Comparison of ENCODE assay signal across 13 mouse cellular contexts in genomic region chr16:38955296-38955695, GRCm38 (mm10).
DNase-seq lines count a peak whose midpoint lies in the region; ATAC-seq and TF ChIP-seq lines count a peak whose summit lies in the region.
"Had no signal": no experiment of that assay in that cellular context is flagged by ENCODE, and none has a peak within 500 bp of the region (broad histone marks: within the 10 kb centered on the region; RNA-seq: fewer than 3 reads in every experiment).

No protein-coding gene starts in this region.

- ATAC-seq in hindbrain, embryonic 15.5 days (ENCODE audit: low FRiP score, low read depth): peak; percentile 94
- no peak for ATAC-seq in hindbrain, embryonic 11.5 days (ENCODE audit: low FRiP score)
- peak; percentile 94 for ATAC-seq in forebrain, postnatal 0 days
- ATAC-seq: liver, embryonic 12.5 days had no signal

- no peaks in the 10 kb centered on the region for H3K36me3 ChIP-seq in hindbrain, embryonic 15.5 days
- H3K36me3 ChIP-seq in hindbrain, embryonic 11.5 days (ENCODE audit: control insufficient read depth, insufficient read depth, low read length): no peaks in the 10 kb centered on the region
- H3K36me3 ChIP-seq in forebrain, postnatal 0 days (ENCODE audit: insufficient read depth): no peaks in the 10 kb centered on the region
- H3K36me3 ChIP-seq: liver, embryonic 12.5 days had no signal

- H3K4me2 ChIP-seq in hindbrain, embryonic 15.5 days: no peak overlapping the region
- no peak overlapping the region for H3K4me2 ChIP-seq in hindbrain, embryonic 11.5 days (replicated peaks; ENCODE audit: low read depth, low read length)
- H3K4me2 ChIP-seq in forebrain, postnatal 0 days (ENCODE audit: low read depth): no peak overlapping the region
- H3K4me2 ChIP-seq: heart, embryonic 11.5 days; liver, embryonic 12.5 days had no signal

- no peaks in the 10 kb centered on the region for H3K27me3 ChIP-seq in hindbrain, embryonic 15.5 days
- H3K27me3 ChIP-seq in hindbrain, embryonic 11.5 days (ENCODE audit: control insufficient read depth, insufficient read depth, low read length): no peaks in the 10 kb centered on the region
- no peaks in the 10 kb centered on the region for H3K27me3 ChIP-seq in forebrain, postnatal 0 days (ENCODE audit: insufficient read depth, low read length)
- H3K27me3 ChIP-seq: liver, embryonic 12.5 days had no signal

- H3K27ac ChIP-seq in hindbrain, embryonic 15.5 days (replicated peaks): 0 out of 2 replicates have a peak overlapping the region, but pooled peaks have one; percentile 49
- no peak overlapping the region for H3K27ac ChIP-seq in hindbrain, embryonic 11.5 days (ENCODE audit: low read depth, low read length)
- 0 out of 2 replicates have a peak overlapping the region, but pooled peaks have one; percentile 45 for H3K27ac ChIP-seq in forebrain, postnatal 0 days (ENCODE audit: low read depth, low read length)
- H3K27ac ChIP-seq: kidney, postnatal 0 days; liver, embryonic 12.5 days had no signal

- no peak for TF ChIP-seq CTCF in forebrain, postnatal 0 days (IDR thresholded peaks at IDR 0.05; ENCODE audit: low read depth)

- H3K4me3 ChIP-seq in hindbrain, embryonic 15.5 days: no peak overlapping the region
- no peak overlapping the region for H3K4me3 ChIP-seq in hindbrain, embryonic 11.5 days (ENCODE audit: low read depth, low read length)
- no peak overlapping the region for H3K4me3 ChIP-seq in forebrain, postnatal 0 days (ENCODE audit: low read depth, low read length)
- H3K4me3 ChIP-seq: liver, embryonic 12.5 days had no signal

- no peaks in the 10 kb centered on the region for H3K9me3 ChIP-seq in hindbrain, embryonic 15.5 days
- H3K9me3 ChIP-seq in hindbrain, embryonic 11.5 days (ENCODE audit: control insufficient read depth, low read length): no peaks in the 10 kb centered on the region
- H3K9me3 ChIP-seq in forebrain, postnatal 0 days (ENCODE audit: low read length): no peaks in the 10 kb centered on the region
- H3K9me3 ChIP-seq: liver, embryonic 12.5 days had no signal

- DNase-seq in hindbrain, embryonic 11.5 days (ENCODE audit: low spot score): no peak
- DNase-seq in Muller cell, postnatal 12 days (ENCODE audit: inconsistent ontology term): peak; percentile 57
- peak; percentile 52 for DNase-seq in cerebellum, adult 11-12 months
- peak; percentile 73 for DNase-seq in forebrain, postnatal 0 days
- DNase-seq in embryo, embryonic 9.5 days (ENCODE audit: extremely low spot score): no peak
- DNase-seq in frontal cortex, postnatal 14 days (ENCODE audit: low spot score in 2 of 2): no peak
- DNase-seq in frontal cortex, postnatal 36 days (ENCODE audit: low spot score in 2 of 2): no peak
- DNase-seq: lung, postnatal 10 days; thymus, postnatal 25 days had no signal

- WGBS in hindbrain, embryonic 15.5 days: 60% methylated on average over 5 of the region's 5 CpGs
- 95% methylated on average over 5 of the region's 5 CpGs for WGBS in hindbrain, embryonic 11.5 days
- WGBS in forebrain, postnatal 0 days: 31% methylated on average over 5 of the region's 5 CpGs

- H3K4me1 ChIP-seq in hindbrain, embryonic 15.5 days (replicated peaks): peaks cover 18% of the 10 kb centered on the region
- no peaks in the 10 kb centered on the region for H3K4me1 ChIP-seq in hindbrain, embryonic 11.5 days (replicated peaks; ENCODE audit: control insufficient read depth, insufficient read depth, low read length)
- H3K4me1 ChIP-seq in forebrain, postnatal 0 days (ENCODE audit: insufficient read depth): peaks cover 5% of the 10 kb centered on the region; the same call in 1 of the 2 replicates
- H3K4me1 ChIP-seq: liver, embryonic 12.5 days had no signal

- no peak overlapping the region for H3K9ac ChIP-seq in hindbrain, embryonic 15.5 days
- H3K9ac ChIP-seq in hindbrain, embryonic 11.5 days (ENCODE audit: low read depth, low read length): no peak overlapping the region
- no peak overlapping the region for H3K9ac ChIP-seq in forebrain, postnatal 0 days
- H3K9ac ChIP-seq: liver, embryonic 12.5 days had no signal

Comparison
In these comparisons a context has a peak if more than half of its experiments do, and no peak if none do; other contexts are left out.
1. DNase-seq: peak in Muller cell, postnatal 12 days (single experiment), cerebellum, adult 11-12 months (single experiment) and forebrain, postnatal 0 days (single experiment); none in hindbrain, embryonic 11.5 days (single experiment), embryo, embryonic 9.5 days (single experiment), frontal cortex, postnatal 14 days (0 of 2) and frontal cortex, postnatal 36 days (0 of 2).